Mouse (Mus musculus): ENCODE measurements around the gene Cep135. TPM values are rescaled to one million over a fixed set of nuclear protein-coding genes. Genes with fewer than 3 reads are reported as not detected.

Cep135 gene
- polyA plus RNA-seq, 2 experiments: 6.9 to 10.3 TPM

DNA sequence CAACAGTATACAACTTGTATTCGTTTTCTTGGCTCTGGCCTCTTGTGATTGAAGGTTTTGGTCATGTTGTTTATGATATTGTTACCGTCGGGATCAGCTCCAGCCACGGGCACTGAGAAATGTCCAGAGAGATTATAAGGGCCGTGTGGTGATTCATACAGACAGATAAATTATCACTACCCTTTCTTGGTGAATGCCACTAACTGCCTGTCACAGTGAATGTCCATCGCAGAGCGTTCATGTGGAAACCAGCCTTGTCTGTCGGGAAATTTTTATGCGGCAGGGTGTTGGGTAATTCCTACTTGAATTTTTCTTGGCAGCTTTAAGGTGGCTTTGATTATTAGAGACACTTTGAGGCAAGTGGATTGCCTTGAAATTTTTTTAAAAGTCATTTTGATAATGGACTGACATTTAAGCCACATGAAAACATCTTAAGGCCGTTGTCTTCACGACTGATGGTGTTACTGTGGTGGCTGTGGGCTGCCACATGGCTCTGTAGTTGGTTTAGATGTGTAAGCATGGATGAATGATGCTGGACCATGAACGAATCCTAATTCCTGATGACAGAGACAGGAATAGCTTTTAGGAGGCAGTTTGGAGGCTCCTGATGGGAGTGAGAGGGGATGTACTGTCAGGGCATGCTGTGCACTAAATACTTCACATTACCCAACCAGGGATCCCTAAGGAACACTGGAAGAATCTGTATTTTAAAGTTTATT is 103.4 kb downstream of the Cep135 start:
- H3K36me3 ChIP-seq (ENCODE audit: control insufficient read depth, insufficient read depth, low read length): no peaks in the 10 kb centered on the region
- WGBS: 82% methylated on average over 12 of the region's 12 CpGs
- no peak overlapping the region for H3K9ac ChIP-seq (ENCODE audit: low read depth, low read length, severe bottlenecking)
- H3K4me3 ChIP-seq (replicated peaks; ENCODE audit: low read length): no peak overlapping the region
- no peak for TF ChIP-seq POLR2A (IDR thresholded peaks at IDR 0.05; ENCODE audit: borderline replicate concordance, extremely low read depth, insufficient read depth, insufficient read length)
- no peak for ATAC-seq (ENCODE audit: low FRiP score, low read depth)
- H3K27ac ChIP-seq (replicated peaks; ENCODE audit: low read depth, low read length): no peak overlapping the region
- no peaks in the 10 kb centered on the region for H3K27me3 ChIP-seq (ENCODE audit: control insufficient read depth, insufficient read depth, low read length)
- H3K4me2 ChIP-seq (replicated peaks; ENCODE audit: low read depth, low read length, severe bottlenecking): no peak overlapping the region
- DNase-seq (ENCODE audit: low spot score): no peak
- H3K4me1 ChIP-seq (ENCODE audit: control insufficient read depth, insufficient read depth, low read length): peaks cover 9% of the 10 kb centered on the region; the same call in 1 of the 2 replicates
- H3K9me3 ChIP-seq (ENCODE audit: control insufficient read depth, low read length): no peaks in the 10 kb centered on the region

Other genes starting within 250 kb of the Cep135 start
- gene Nmu, start 224.9 kb upstream of the Cep135 start, polyA plus RNA-seq (2012; rRNA removed): 1.6 and 1.7 TPM in 2 replicates
- gene Nmu, start 224.9 kb upstream of the Cep135 start, polyA plus RNA-seq (2014; fragmentation: Nextera tagmentation; extraction: Ambion mirVana): 1.9 and 2.0 TPM in 2 replicates
- 0.18 TPM in 1 of 2 replicates, not detected in the other for gene Gm7271, start 104.7 kb upstream of the Cep135 start, polyA plus RNA-seq (2012; rRNA removed)
- gene Gm7271, start 104.7 kb upstream of the Cep135 start, polyA plus RNA-seq (2014; fragmentation: Nextera tagmentation; extraction: Ambion mirVana): not detected in 2 replicates
- gene Exoc1, start 59.4 kb upstream of the Cep135 start, polyA plus RNA-seq (2012; rRNA removed): 40.7 and 57.2 TPM in 2 replicates
- 37.5 and 41.5 TPM in 2 replicates for gene Exoc1, start 59.4 kb upstream of the Cep135 start, polyA plus RNA-seq (2014; fragmentation: Nextera tagmentation; extraction: Ambion mirVana)
- gene C530008M17Rik, start 67.8 kb downstream of the Cep135 start, polyA plus RNA-seq (2012; rRNA removed): 24.0 and 26.5 TPM in 2 replicates
- 12.6 and 15.1 TPM in 2 replicates for gene C530008M17Rik, start 67.8 kb downstream of the Cep135 start, polyA plus RNA-seq (2014; fragmentation: Nextera tagmentation; extraction: Ambion mirVana)